Mouse (Mus musculus) hindbrain, embryonic 16.5 days (tissue): Measurements from ENCODE around the gene Olfr666. TPM values are rescaled to one million over a fixed set of nuclear protein-coding genes. Genes with fewer than 3 reads are reported as not detected.
"Not testable (repeated sequence)": the region's sequence is repeated elsewhere in the genome, so short reads cannot be mapped to it uniquely, and the experiment has no call there.

Experiments
- ATAC-seq: fragments of 200-750 bp; cut with Nextera tagmentation; 2 replicates; pipeline ENCODE4 v1.8.0; 2017; ENCODE audit warnings: moderate TSS enrichment, moderate library complexity
- H3K27ac ChIP-seq: fragments of 300-500 bp; sonication (generic); 2 replicates; pipeline ENCODE4 v1.5.1; 2014; ENCODE audit warnings: low read depth, mild to moderate bottlenecking, control low read depth, low read length, moderate library complexity
- H3K27me3 ChIP-seq: fragments of 300-500 bp; sonication (generic); replicated peaks from 2 replicates; pipeline ENCODE4 v1.6.1; 2014; ENCODE audit warnings: low read length; ENCODE audit not compliant: control insufficient read depth, insufficient read depth
- H3K36me3 ChIP-seq: fragments of 300-500 bp; sonication (generic); 2 replicates; pipeline ENCODE4 v1.6.1; 2014; ENCODE audit warnings: mild to moderate bottlenecking, low read length, moderate library complexity, mixed read lengths; ENCODE audit not compliant: control insufficient read depth, insufficient read depth
- H3K4me1 ChIP-seq: fragments of 300-500 bp; sonication (generic); 2 replicates; pipeline ENCODE4 v1.6.1; 2014; ENCODE audit warnings: low read depth, low read length; ENCODE audit not compliant: control insufficient read depth, insufficient read depth
- H3K4me2 ChIP-seq: fragments of 300-500 bp; sonication (generic); 2 replicates; pipeline ENCODE4 v1.6.1; 2014; ENCODE audit warnings: mild to moderate bottlenecking, low read length, control low read depth, moderate library complexity
- H3K4me3 ChIP-seq: fragments of 300-500 bp; sonication (generic); 2 replicates; pipeline ENCODE4 v1.5.1; 2014; ENCODE audit warnings: mild to moderate bottlenecking, low read length, control low read depth, moderate library complexity
- H3K9ac ChIP-seq: fragments of 300-500 bp; sonication (generic); 2 replicates; pipeline ENCODE4 v1.6.1; 2014; ENCODE audit warnings: low read depth, mild to moderate bottlenecking, control low read depth, low read length, moderate library complexity
- H3K9me3 ChIP-seq: fragments of 300-500 bp; sonication (generic); 2 replicates; pipeline ENCODE4 v1.6.1; 2014; ENCODE audit warnings: mild to moderate bottlenecking, low read length, moderate library complexity; ENCODE audit not compliant: control insufficient read depth
- WGBS: fragments of 180-500 bp; shearing (Covaris S2); extraction: QIAGEN DNeasy Blood & Tissue Kit; methylation state at CpG from one replicate; pipeline ENCODE4 v1.1.7; 2014; 5-methylcytosine and 5-hydroxymethylcytosine counted together
- polyA plus RNA-seq: library from polyadenylated mRNA; unstranded; fragments of >200 nt; fragmentation: Nextera tagmentation; extraction: Ambion mirVana; gene quantifications from 2 replicates; pipeline ENCODE4 v1.2.1, GENCODE M21; 2015

Gene Olfr666
- polyA plus RNA-seq, 1 experiment from 2014 or later: not detected

DNA sequence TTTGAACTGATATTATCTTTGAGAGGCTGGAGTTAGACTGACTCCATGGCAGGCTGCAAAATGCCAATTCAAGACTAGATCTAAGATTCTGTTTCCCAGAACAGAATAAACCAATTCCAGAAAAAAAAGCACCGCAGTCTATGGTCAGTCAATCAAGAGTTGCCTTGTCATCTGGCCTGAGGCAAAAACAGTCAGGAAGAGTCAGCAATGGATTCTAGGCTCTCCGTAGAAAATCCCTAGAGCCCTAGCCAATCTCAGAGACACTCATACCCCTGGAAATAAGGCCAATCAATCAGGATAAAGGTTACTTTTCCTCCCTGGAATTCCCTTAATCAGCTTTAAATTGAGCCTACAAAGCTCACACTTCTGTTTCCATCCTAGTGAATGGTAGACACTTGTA, 44.2 kb downstream of the Olfr666 start:
- H3K4me1 ChIP-seq, H3K4me3 ChIP-seq, H3K9ac ChIP-seq, H3K27ac ChIP-seq, H3K9me3 ChIP-seq, H3K27me3 ChIP-seq, ATAC-seq, H3K36me3 ChIP-seq, H3K4me2 ChIP-seq: not testable (repeated sequence)
- 86% methylated on average over 2 of the region's 2 CpGs for WGBS

GRCm38 (mm10) chr7:104843731-104844287, 51.9 kb downstream of the Olfr666 start:
- H3K4me1 ChIP-seq: no peaks in the 10 kb centered on the region
- ATAC-seq: no peak
- H3K4me2 ChIP-seq: no peak overlapping the region
- H3K4me3 ChIP-seq: no peak overlapping the region
- no peaks in the 10 kb centered on the region for H3K36me3 ChIP-seq
- no peaks in the 10 kb centered on the region for H3K9me3 ChIP-seq
- WGBS: 75% methylated on average over 1 of the region's 1 CpGs
- no peaks in the 10 kb centered on the region for H3K27me3 ChIP-seq
- H3K27ac ChIP-seq: no peak overlapping the region
- H3K9ac ChIP-seq: no peak overlapping the region

- Histone ChIP-seq H3K4me3 (no peak within 1 kb of the TSS), H3K9me3 (no peaks in the 10 kb centered on the region), H3K9ac (no peak within 1 kb of the TSS), H3K4me1 (no peaks in the 10 kb centered on the region), H3K27me3 (no peaks in the 10 kb centered on the region), H3K36me3 (no peaks in the 10 kb centered on the region), H3K4me2 (no peak within 1 kb of the TSS), H3K27ac (no peak within 1 kb of the TSS)
- WGBS: 60% methylated on average over 1 of the region's 1 CpGs
- no peak for ATAC-seq
Measured at GRCm38 (mm10) chr7:104842503-104842902, 53.2 kb downstream of the Olfr666 start, which contains the start of gene Usp17lb. Gene Usp17lb (minus strand): TSS chr7:104842603.

Other genes with a start within 250 kb of the Olfr666 start
- 0.16 and 0.25 TPM in 2 replicates for gene Olfr658, start 248.6 kb downstream of the Olfr666 start, polyA plus RNA-seq
- gene Olfr659, start 229.2 kb downstream of the Olfr666 start, polyA plus RNA-seq: not detected in 2 replicates
- gene Olfr661, start 209.5 kb downstream of the Olfr666 start, polyA plus RNA-seq: not detected in 2 replicates
- not detected in 2 replicates for gene Usp17le, start 118.5 kb downstream of the Olfr666 start, polyA plus RNA-seq
- not detected in 2 replicates for gene Usp17lb, start 53.3 kb downstream of the Olfr666 start, polyA plus RNA-seq
- not detected in 2 replicates for gene Usp17la, start 38.9 kb downstream of the Olfr666 start, polyA plus RNA-seq
- gene Olfr665, start 17.9 kb downstream of the Olfr666 start, polyA plus RNA-seq: not detected in 2 replicates
- gene Olfr667, start 25.5 kb upstream of the Olfr666 start, polyA plus RNA-seq: not detected in 2 replicates
- not detected in 2 replicates for gene Olfr668, start 32.1 kb upstream of the Olfr666 start, polyA plus RNA-seq
- gene Olfr669, start 38.3 kb upstream of the Olfr666 start, polyA plus RNA-seq: not detected in 2 replicates
- not detected in 2 replicates for gene Olfr670, start 66.7 kb upstream of the Olfr666 start, polyA plus RNA-seq
- gene Olfr671, start 83.2 kb upstream of the Olfr666 start, polyA plus RNA-seq: not detected in 2 replicates
- gene Olfr672, start 106.1 kb upstream of the Olfr666 start, polyA plus RNA-seq: not detected in 2 replicates
- gene Olfr675, start 132.5 kb upstream of the Olfr666 start, polyA plus RNA-seq: not detected in 2 replicates
- not detected in 2 replicates for gene Olfr676, start 136.7 kb upstream of the Olfr666 start, polyA plus RNA-seq
- gene Olfr677, start 155.4 kb upstream of the Olfr666 start, polyA plus RNA-seq: not detected in 2 replicates
- gene Olfr678, start 168.5 kb upstream of the Olfr666 start, polyA plus RNA-seq: not detected in 2 replicates
- not detected in 2 replicates for gene Olfr679, start 185.3 kb upstream of the Olfr666 start, polyA plus RNA-seq
- gene Olfr680-ps1, start 196.9 kb upstream of the Olfr666 start, polyA plus RNA-seq: not detected in 2 replicates
- not detected in 2 replicates for gene Olfr681, start 220.9 kb upstream of the Olfr666 start, polyA plus RNA-seq